Mouse (Mus musculus) embryonic facial prominence, embryonic 13.5 days (tissue): ENCODE measurements around the gene Phtf2. TPM values are rescaled to one million over a fixed set of nuclear protein-coding genes. Genes with fewer than 3 reads are reported as not detected.

Experiments used
- ATAC-seq: fragments of 200-750 bp; cut with Nextera tagmentation; 2 replicates; pipeline ENCODE4 v1.8.0; 2017; ENCODE audit warnings: low read depth; ENCODE audit not compliant: insufficient number of reproducible peaks, insufficient read depth, low FRiP score, low TSS enrichment
- H3K27ac ChIP-seq: fragments of 300-500 bp; sonication (generic); 2 replicates; pipeline ENCODE4 v1.5.1; 2015; ENCODE audit warnings: moderate library complexity, mild to moderate bottlenecking, inconsistent platforms
- H3K27me3 ChIP-seq: fragments of 300-500 bp; sonication (generic); 2 replicates; pipeline ENCODE4 v1.6.1; 2015; ENCODE audit warnings: mild to moderate bottlenecking, inconsistent platforms
- H3K36me3 ChIP-seq: fragments of 300-500 bp; sonication (generic); 2 replicates; pipeline ENCODE4 v1.6.1; 2015; ENCODE audit warnings: mild to moderate bottlenecking, inconsistent platforms
- H3K4me1 ChIP-seq: fragments of 300-500 bp; sonication (generic); 2 replicates; pipeline ENCODE4 v1.6.1; 2015; ENCODE audit warnings: inconsistent platforms
- H3K4me2 ChIP-seq: fragments of 300-500 bp; sonication (generic); 2 replicates; pipeline ENCODE4 v1.6.1; 2015; ENCODE audit warnings: moderate library complexity, mild to moderate bottlenecking, inconsistent platforms
- H3K4me3 ChIP-seq: fragments of 300-500 bp; sonication (generic); 2 replicates; pipeline ENCODE4 v1.5.1; 2015; ENCODE audit warnings: mild to moderate bottlenecking, inconsistent platforms
- H3K9ac ChIP-seq: fragments of 300-500 bp; sonication (generic); 2 replicates; pipeline ENCODE4 v1.6.1; 2015; ENCODE audit warnings: mild to moderate bottlenecking, inconsistent platforms
- H3K9me3 ChIP-seq: fragments of 300-500 bp; sonication (generic); 2 replicates; pipeline ENCODE4 v1.6.1; 2016; ENCODE audit warnings: inconsistent platforms
- WGBS: fragments of 180-500 bp; shearing (Covaris S2); methylation state at CpG from one replicate; pipeline ENCODE4 v1.1.7; 2015; ENCODE audit warnings: mixed read lengths; 5-methylcytosine and 5-hydroxymethylcytosine counted together
- polyA plus RNA-seq: library from polyadenylated mRNA; unstranded; fragments of >200 nt; fragmentation: Nextera tagmentation; extraction: Ambion mirVana; gene quantifications from 2 replicates; pipeline ENCODE4 v1.2.1, GENCODE M21; 2015

Phtf2 gene
- polyA plus RNA-seq, 1 experiment from 2014 or later = 17.9 TPM

- no peak overlapping the region for H3K4me2 ChIP-seq
- no peak for ATAC-seq
- 87% methylated on average over 2 of the region's 2 CpGs for WGBS
Measured at GRCm38 (mm10) chr5:20861901-20862300, 20.0 kb downstream of the Phtf2 start.

GRCm38 (mm10) chr5:20860565-20860964 lies 21.4 kb downstream of the Phtf2 start:
- no peak overlapping the region for H3K4me3 ChIP-seq
- H3K4me2 ChIP-seq = no peak overlapping the region
- H3K27me3 ChIP-seq = no peaks in the 10 kb centered on the region
- H3K27ac ChIP-seq = no peak overlapping the region
- ATAC-seq = no peak
- H3K9ac ChIP-seq = no peak overlapping the region
- H3K4me1 ChIP-seq = peaks cover 16% of the 10 kb centered on the region
- 88% methylated on average over 4 of the region's 4 CpGs for WGBS
- H3K36me3 ChIP-seq = no peaks in the 10 kb centered on the region
- H3K9me3 ChIP-seq = no peaks in the 10 kb centered on the region; the same call in 1 of the 2 replicates

More at GRCm38 (mm10) chr5:20861901-20862300, 20.0 kb downstream of the Phtf2 start:
- H3K27me3 ChIP-seq = no peaks in the 10 kb centered on the region
- no peaks in the 10 kb centered on the region; the same call in 1 of the 2 replicates for H3K9me3 ChIP-seq
- no peak overlapping the region for H3K9ac ChIP-seq
- no peak overlapping the region for H3K4me3 ChIP-seq
- peaks cover 23% of the 10 kb centered on the region for H3K4me1 ChIP-seq
- no peak overlapping the region for H3K27ac ChIP-seq
- H3K36me3 ChIP-seq = no peaks in the 10 kb centered on the region

GRCm38 (mm10) chr5:20858404-20858803 lies 23.5 kb downstream of the Phtf2 start:
- Histone ChIP-seq H3K4me3 (no peak overlapping the region), H3K4me2 (no peak overlapping the region), H3K36me3 (no peaks in the 10 kb centered on the region), H3K27ac (no peak overlapping the region), H3K4me1 (no peaks in the 10 kb centered on the region), H3K9me3 (no peaks in the 10 kb centered on the region; the same call in 1 of the 2 replicates), H3K9ac (no peak overlapping the region), H3K27me3 (no peaks in the 10 kb centered on the region)
- no peak for ATAC-seq
- WGBS = 90% methylated on average over 2 of the region's 2 CpGs

- Histone ChIP-seq H3K4me1 (peaks cover 3% of the 10 kb centered on the region; the same call in 1 of the 2 replicates), H3K36me3 (no peaks in the 10 kb centered on the region), H3K27me3 (no peaks in the 10 kb centered on the region), H3K27ac (no peak overlapping the region), H3K9me3 (no peaks in the 10 kb centered on the region; the same call in 1 of the 2 replicates), H3K4me3 (no peak overlapping the region), H3K9ac (no peak overlapping the region), H3K4me2 (no peak overlapping the region)
- 90% methylated on average over 4 of the region's 4 CpGs for WGBS
- ATAC-seq = no peak
Measured at GRCm38 (mm10) chr5:20855066-20855465, 26.9 kb downstream of the Phtf2 start.

GRCm38 (mm10) chr5:20847010-20847409 lies 34.9 kb downstream of the Phtf2 start:
- no peaks in the 10 kb centered on the region for H3K9me3 ChIP-seq
- H3K36me3 ChIP-seq = no peaks in the 10 kb centered on the region
- ATAC-seq = no peak
- 96% methylated on average over 2 of the region's 2 CpGs for WGBS
- no peaks in the 10 kb centered on the region for H3K27me3 ChIP-seq
- H3K9ac ChIP-seq = no peak overlapping the region
- H3K27ac ChIP-seq = no peak overlapping the region
- H3K4me2 ChIP-seq = no peak overlapping the region
- H3K4me3 ChIP-seq = no peak overlapping the region
- peaks cover 13% of the 10 kb centered on the region for H3K4me1 ChIP-seq

- Histone ChIP-seq H3K9ac (no peak overlapping the region), H3K36me3 (no peaks in the 10 kb centered on the region), H3K27me3 (no peaks in the 10 kb centered on the region), H3K4me3 (no peak overlapping the region), H3K4me2 (no peak overlapping the region), H3K27ac (no peak overlapping the region), H3K4me1 (no peaks in the 10 kb centered on the region), H3K9me3 (no peaks in the 10 kb centered on the region)
- ATAC-seq = no peak
- 24% methylated on average over 2 of the region's 2 CpGs for WGBS
Measured at GRCm38 (mm10) chr5:20843816-20844215, 38.1 kb downstream of the Phtf2 start.

- no peak for ATAC-seq
- no peak overlapping the region for H3K4me3 ChIP-seq
- H3K9ac ChIP-seq = no peak overlapping the region
- 15% methylated on average over 2 of the region's 3 CpGs for WGBS
- H3K9me3 ChIP-seq = no peaks in the 10 kb centered on the region
- H3K36me3 ChIP-seq = no peaks in the 10 kb centered on the region
- H3K4me2 ChIP-seq = no peak overlapping the region
- no peak overlapping the region for H3K27ac ChIP-seq
- H3K4me1 ChIP-seq = no peaks in the 10 kb centered on the region
- no peaks in the 10 kb centered on the region for H3K27me3 ChIP-seq
Measured at GRCm38 (mm10) chr5:20843405-20843804, 38.5 kb downstream of the Phtf2 start.

- no peak overlapping the region for H3K27ac ChIP-seq
- H3K4me3 ChIP-seq = no peak overlapping the region
- no peaks in the 10 kb centered on the region for H3K27me3 ChIP-seq
- H3K4me2 ChIP-seq = no peak overlapping the region
- H3K9me3 ChIP-seq = no peaks in the 10 kb centered on the region
- H3K9ac ChIP-seq = no peak overlapping the region
- 100% methylated on average over 1 of the region's 1 CpGs for WGBS
- ATAC-seq = no peak
- H3K4me1 ChIP-seq = no peaks in the 10 kb centered on the region
- peaks cover 6% of the 10 kb centered on the region; the same call in 1 of the 2 replicates for H3K36me3 ChIP-seq
Measured at GRCm38 (mm10) chr5:20837082-20837481, 44.8 kb downstream of the Phtf2 start.

- 100% methylated on average over 1 of the region's 1 CpGs for WGBS
- peaks cover 6% of the 10 kb centered on the region; the same call in 1 of the 2 replicates for H3K36me3 ChIP-seq
- H3K9ac ChIP-seq = no peak overlapping the region
- no peaks in the 10 kb centered on the region for H3K4me1 ChIP-seq
- no peaks in the 10 kb centered on the region for H3K9me3 ChIP-seq
- H3K27ac ChIP-seq = no peak overlapping the region
- no peaks in the 10 kb centered on the region for H3K27me3 ChIP-seq
- H3K4me3 ChIP-seq = no peak overlapping the region
- no peak for ATAC-seq
- H3K4me2 ChIP-seq = no peak overlapping the region
Measured at GRCm38 (mm10) chr5:20834399-20834798, 47.5 kb downstream of the Phtf2 start.

- no peaks in the 10 kb centered on the region for H3K27me3 ChIP-seq
- no peak for ATAC-seq
- H3K9ac ChIP-seq = no peak overlapping the region
- no peak overlapping the region for H3K4me2 ChIP-seq
- H3K4me3 ChIP-seq = no peak overlapping the region
- H3K4me1 ChIP-seq = no peaks in the 10 kb centered on the region
- peaks cover 4% of the 10 kb centered on the region; the same call in 1 of the 2 replicates for H3K36me3 ChIP-seq
- H3K9me3 ChIP-seq = no peaks in the 10 kb centered on the region
- 84% methylated on average over 2 of the region's 2 CpGs for WGBS
- H3K27ac ChIP-seq = no peak overlapping the region
Measured at GRCm38 (mm10) chr5:20831433-20831832, 50.5 kb downstream of the Phtf2 start.

GRCm38 (mm10) chr5:20830717-20831116 lies 51.2 kb downstream of the Phtf2 start:
- Histone ChIP-seq H3K9ac (no peak overlapping the region), H3K4me2 (no peak overlapping the region), H3K36me3 (no peaks in the 10 kb centered on the region), H3K4me3 (no peak overlapping the region), H3K27me3 (no peaks in the 10 kb centered on the region), H3K27ac (no peak overlapping the region), H3K4me1 (no peaks in the 10 kb centered on the region), H3K9me3 (no peaks in the 10 kb centered on the region)
- no peak for ATAC-seq
- WGBS = 88% methylated on average over 1 of the region's 1 CpGs

GRCm38 (mm10) chr5:20821647-20822046 lies 60.3 kb downstream of the Phtf2 start:
- H3K4me1 ChIP-seq = no peaks in the 10 kb centered on the region
- H3K27ac ChIP-seq = no peak overlapping the region
- H3K9me3 ChIP-seq = no peaks in the 10 kb centered on the region
- no peak overlapping the region for H3K9ac ChIP-seq
- WGBS = 74% methylated on average over 1 of the region's 1 CpGs
- no peaks in the 10 kb centered on the region for H3K36me3 ChIP-seq
- no peaks in the 10 kb centered on the region for H3K27me3 ChIP-seq
- H3K4me2 ChIP-seq = no peak overlapping the region
- H3K4me3 ChIP-seq = no peak overlapping the region
- no peak for ATAC-seq

- Histone ChIP-seq H3K9me3 (no peaks in the 10 kb centered on the region), H3K4me2 (no peak overlapping the region), H3K4me3 (no peak overlapping the region), H3K4me1 (no peaks in the 10 kb centered on the region), H3K36me3 (no peaks in the 10 kb centered on the region), H3K27me3 (no peaks in the 10 kb centered on the region), H3K9ac (no peak overlapping the region), H3K27ac (no peak overlapping the region)
- ATAC-seq = no peak
Measured at GRCm38 (mm10) chr5:20821122-20821521, 60.8 kb downstream of the Phtf2 start.
